Mouse (Mus musculus): ENCODE data around the gene Tppp2. TPM values are rescaled to one million over a fixed set of nuclear protein-coding genes. Genes with fewer than 3 reads are reported as not detected.
A peak's percentile ranks its signal among the peaks of the same experiment; 100 is the strongest.
"Not testable (repeated sequence)": the region's sequence is repeated elsewhere in the genome, so short reads cannot be mapped to it uniquely, and the experiment has no call there.

The Tppp2 gene
- total RNA-seq, 2 experiments from 2014 or later: not detected

GRCm38 (mm10) chr14:51903782-51904181 lies 14.4 kb upstream of the Tppp2 start:
- intact Hi-C loops (cut with DNase I): loop anchor here (2.0 to 5.0 kb wide), 3 partner anchors 27 to 119 kb away; partner anchors contain the start of gene Zfp219
- no peak for DNase-seq (ENCODE audit: low spot score in 2 of 2)

- no peak for DNase-seq (ENCODE audit: low spot score in 2 of 2)
- intact Hi-C loops (cut with DNase I): loop anchor here (5.0 kb wide), 2 partner anchors 103 to 118 kb away; partner anchors contain the start of gene Zfp219
Observed at GRCm38 (mm10) chr14:51904706-51905105, 13.5 kb upstream of the Tppp2 start.

- intact Hi-C loops (cut with DNase I): no loop called here
- no peak for DNase-seq (ENCODE audit: low spot score in 2 of 2)
Observed at GRCm38 (mm10) chr14:51906102-51906501, 12.1 kb upstream of the Tppp2 start.

- intact Hi-C loops (cut with DNase I): no loop called here
- DNase-seq (ENCODE audit: low spot score in 2 of 2): no peak
Observed at GRCm38 (mm10) chr14:51911301-51911700, 6.9 kb upstream of the Tppp2 start.

- intact Hi-C loops (cut with DNase I): no loop called here
- DNase-seq (ENCODE audit: low spot score in 2 of 2): no peak
Observed at GRCm38 (mm10) chr14:51912391-51913061, 5.7 kb upstream of the Tppp2 start.

GRCm38 (mm10) chr14:51913062-51913959 lies 4.9 kb upstream of the Tppp2 start:
- intact Hi-C loops (cut with DNase I): no loop called here
- peak; percentile 62 to 66 for DNase-seq (ENCODE audit: low spot score in 2 of 2)

- DNase-seq (ENCODE audit: low spot score in 2 of 2): peak; percentile 62 to 76
- intact Hi-C loops (cut with DNase I): loop anchor here (2.0 kb wide), 2 partner anchors 15 to 71 kb away; partner anchors contain the start of gene Arhgef40
Observed at GRCm38 (mm10) chr14:51913960-51914762, 4.1 kb upstream of the Tppp2 start, which contains the start of gene Ndrg2. TSS of gene Ndrg2 (minus strand) at chr14:51914158.

GRCm38 (mm10) chr14:51915030-51915429 lies 3.2 kb upstream of the Tppp2 start:
- intact Hi-C loops (cut with DNase I): loop anchor here (2.0 kb wide), 2 partner anchors 14 to 70 kb away; partner anchors contain the start of gene Arhgef40
- DNase-seq (ENCODE audit: low spot score in 2 of 2): no peak

GRCm38 (mm10) chr14:51916539-51916938 lies 1.7 kb upstream of the Tppp2 start:
- intact Hi-C loops (cut with DNase I): no loop called here
- no peak for DNase-seq (ENCODE audit: low spot score in 2 of 2)

GRCm38 (mm10) chr14:51918966-51919365 lies 741 bp downstream of the Tppp2 start:
- intact Hi-C loops (cut with DNase I): no loop called here
- no peak for DNase-seq (ENCODE audit: low spot score in 2 of 2)

GRCm38 (mm10) chr14:51921759-51922570 lies 3.7 kb downstream of the Tppp2 start:
- DNase-seq (ENCODE audit: low spot score in 2 of 2): peak; percentile 46 to 75
- intact Hi-C loops (cut with DNase I): no loop called here

GRCm38 (mm10) chr14:51922571-51922865 lies 4.3 kb downstream of the Tppp2 start, which contains the start of gene Rnase13:
TSS of gene Rnase13 (minus strand) at chr14:51922773.
- no peak for DNase-seq (ENCODE audit: low spot score in 2 of 2)
- intact Hi-C loops (cut with DNase I): no loop called here

GRCm38 (mm10) chr14:51922910-51923309 lies 4.7 kb downstream of the Tppp2 start:
- intact Hi-C loops (cut with DNase I): no loop called here

GRCm38 (mm10) chr14:51923492-51923891 lies 5.3 kb downstream of the Tppp2 start:
- DNase-seq (ENCODE audit: low spot score in 2 of 2): no peak
- intact Hi-C loops (cut with DNase I): no loop called here

More at GRCm38 (mm10) chr14:51922910-51923309, 4.7 kb downstream of the Tppp2 start:
- DNase-seq (ENCODE audit: low spot score in 2 of 2): no peak

- intact Hi-C loops (cut with DNase I); DNase-seq (ENCODE audit: low spot score in 2 of 2): not testable (repeated sequence)
Observed at GRCm38 (mm10) chr14:51926930-51927329, 8.7 kb downstream of the Tppp2 start.

GRCm38 (mm10) chr14:51929309-51929943 lies 11.2 kb downstream of the Tppp2 start:
- intact Hi-C loops (cut with DNase I): loop anchor here (2.0 kb wide), 1 partner anchor 15 kb away; the partner anchor contains the start of gene Ndrg2
- peak; percentile 60 to 89 for DNase-seq (ENCODE audit: low spot score in 2 of 2)

- intact Hi-C loops (cut with DNase I): loop anchor here (2.0 to 5.0 kb wide), 3 partner anchors 15 to 43 kb away; partner anchors contain the start of gene Ndrg2
- no peak for DNase-seq (ENCODE audit: low spot score in 2 of 2)
Observed at GRCm38 (mm10) chr14:51929968-51930367, 11.7 kb downstream of the Tppp2 start.

GRCm38 (mm10) chr14:51930824-51931223 lies 12.6 kb downstream of the Tppp2 start:
- intact Hi-C loops (cut with DNase I): loop anchor here (2.0 to 5.0 kb wide), 2 partner anchors 28 to 44 kb away; no protein-coding TSS in a partner anchor

More at GRCm38 (mm10) chr14:51930824-51931223, 12.6 kb downstream of the Tppp2 start:
- peak; percentile 55 to 82 for DNase-seq (ENCODE audit: low spot score in 2 of 2)

Data from left cerebral cortex, postnatal 25 days (tissue).